Mouse (Mus musculus): ENCODE measurements at regions not wholly inside any gene's neighbourhood (a gene's known extent, or its start where the extent isn't known, plus 50 kb on each side); places are given as distances from the start of the nearest gene placed in this dataset.
A peak's percentile ranks its signal among the peaks of the same experiment; 100 is the strongest.

- intact Hi-C loops (cut with DNase I), result no loop called here
- DNase-seq (ENCODE audit: low spot score in 2 of 2), result peak in 1 of 2 experiments; percentile 3
Measured at GRCm38 (mm10) chr14:90600554-90600953, 2129.4 kb upstream of the Pcdh20 start.
